Mouse (Mus musculus) gastrocnemius, adult 2 months (tissue): ENCODE measurements around the gene Tmem207. TPM values are rescaled to one million over a fixed set of nuclear protein-coding genes. Genes with fewer than 3 reads are reported as not detected.

Source experiments
- DNase-seq: peaks from one replicate; pipeline ENCODE4 v3.0.0; 2022
- H3K27ac ChIP-seq: fragments of 200-600 bp; 2 replicates; pipeline ENCODE4 v1.8.1; 2022; ENCODE audit warnings: mild to moderate bottlenecking
- H3K4me3 ChIP-seq: fragments of 200-600 bp; 2 replicates; pipeline ENCODE4 v1.8.1; 2022; ENCODE audit warnings: mild to moderate bottlenecking, moderate library complexity
- CTCF ChIP-seq: fragments of 200-600 bp; IDR thresholded peaks from 2 replicates; pipeline ENCODE4 v1.8.1; 2022; ENCODE audit warnings: antibody characterized with exemption, mild to moderate bottlenecking, moderate library complexity
- intact Hi-C: fragments of 180-260 bp; cut with DNase I; formaldehyde crosslinking; loops from one replicate; pipeline ENCODE4 v1.15.1; 2025
- long read RNA-seq, 2 experiments: library from polyadenylated mRNA; stranded (forward); transcript quantifications; one replicate each; pipeline ENCODE4 v2.0.0; 2021
- total RNA-seq, 2 experiments: library from RNA; stranded (reverse); gene quantifications; 2 replicates each; pipeline ENCODE4 v1.2.3; 2021

Tmem207 gene
- total RNA-seq = not detected
- long read RNA-seq, experiment 1 = 0 reads
- long read RNA-seq, experiment 2 = 0 reads

DNA sequence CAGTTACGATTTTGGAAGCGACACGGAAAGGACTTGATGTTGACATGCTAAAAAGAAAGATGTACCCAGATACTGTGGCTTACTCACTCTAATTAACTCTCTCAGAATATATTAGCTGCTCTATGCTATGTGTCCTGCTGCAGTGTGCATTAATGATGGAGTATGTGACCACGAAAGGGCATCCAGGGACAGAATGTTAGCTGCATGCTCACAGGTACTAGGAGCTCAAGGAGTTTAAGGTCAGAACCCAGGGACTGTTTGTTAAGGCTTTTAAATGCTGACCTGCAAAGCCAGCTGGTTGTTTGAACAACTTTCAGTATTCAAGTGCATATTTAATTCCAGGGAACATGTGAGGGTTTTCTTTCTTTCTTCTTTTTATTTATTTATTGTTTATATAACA lies at the start of gene Tmem207:
Gene Tmem207 (minus strand): TSS at position 101 of the 400 bp plus-strand sequence.
- no peak within 1 kb of the TSS for H3K27ac ChIP-seq
- intact Hi-C loops = no loop called here
- no peak within 1 kb of the TSS for H3K4me3 ChIP-seq
- no peak for DNase-seq
- no peak for TF ChIP-seq CTCF

DNA sequence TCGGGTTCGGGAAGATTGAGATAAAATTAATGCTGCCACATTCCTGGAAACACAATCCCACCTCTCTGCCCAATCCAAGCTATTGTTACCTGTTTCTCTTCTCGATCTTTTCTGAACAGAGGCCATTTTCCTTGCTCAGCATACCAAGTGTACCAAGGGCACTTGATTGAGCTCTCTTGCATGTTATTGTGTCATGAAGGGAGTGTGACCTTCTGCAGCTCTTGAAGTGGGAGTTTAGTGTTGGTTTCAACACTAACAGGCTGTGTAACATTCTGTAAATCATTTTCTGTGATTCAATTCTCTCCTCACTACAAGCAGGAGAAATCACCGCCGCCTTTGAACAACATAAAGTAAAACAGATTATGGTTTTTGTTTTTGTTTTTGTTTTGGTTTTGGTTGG lies 47.6 kb upstream of the Tmem207 start:
- Histone ChIP-seq H3K4me3 (no peak overlapping the region), H3K27ac (no peak overlapping the region)
- intact Hi-C loops = no loop called here
- no peak for TF ChIP-seq CTCF
- DNase-seq = no peak

DNA sequence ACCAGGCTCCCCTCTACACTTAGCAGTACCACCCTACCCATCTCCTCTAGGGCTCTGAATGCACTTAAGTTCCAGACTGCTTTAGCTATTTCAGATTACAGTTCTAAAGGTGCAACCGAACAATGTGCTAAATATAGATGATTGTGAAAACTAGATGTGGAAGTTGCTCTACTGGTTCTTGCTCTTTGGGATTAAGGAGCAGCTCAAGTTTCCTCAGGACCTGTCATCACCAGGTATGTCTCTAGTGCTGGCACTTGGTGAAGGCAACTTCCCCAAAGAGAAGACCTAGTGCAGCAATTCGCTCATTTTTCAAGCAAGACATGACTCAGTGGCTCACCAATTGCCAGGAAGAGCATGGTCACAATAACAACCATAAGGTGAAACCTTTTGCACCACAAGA lies 45.3 kb upstream of the Tmem207 start:
- intact Hi-C loops = no loop called here
- Histone ChIP-seq H3K4me3 (no peak overlapping the region), H3K27ac (no peak overlapping the region)
- TF ChIP-seq CTCF = no peak
- DNase-seq = no peak

DNA sequence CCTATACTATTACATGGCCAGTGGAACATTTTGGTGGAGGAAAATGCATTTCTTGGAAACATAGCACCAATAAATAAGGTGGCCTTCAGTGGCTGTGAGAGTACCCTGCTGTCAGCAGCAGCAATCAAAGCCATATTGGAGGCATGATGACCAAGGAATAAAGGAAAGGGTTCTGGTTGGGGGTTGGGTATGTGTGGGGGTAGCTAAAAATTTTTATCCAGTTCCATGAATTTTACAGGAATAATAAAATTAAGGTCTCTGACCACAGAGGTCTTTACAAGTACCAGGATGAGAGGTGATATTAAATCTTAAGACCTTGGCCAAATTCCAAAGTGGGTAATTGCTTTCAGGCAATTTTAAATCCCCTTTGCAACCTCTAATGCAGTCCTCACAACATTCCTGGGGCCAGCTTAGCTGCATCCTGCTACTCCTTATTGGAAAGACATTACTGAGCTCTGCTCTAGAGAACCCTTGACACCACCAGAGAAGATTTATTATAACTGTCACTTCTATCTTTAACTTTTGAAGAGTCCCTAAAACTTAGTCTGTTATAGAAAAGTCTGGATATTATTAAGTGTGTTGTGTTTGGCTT lies 42.9 kb upstream of the Tmem207 start:
- intact Hi-C loops = no loop called here
- no peak for DNase-seq
- Histone ChIP-seq H3K4me3 (no peak overlapping the region), H3K27ac (no peak overlapping the region)
- no peak for TF ChIP-seq CTCF

DNA sequence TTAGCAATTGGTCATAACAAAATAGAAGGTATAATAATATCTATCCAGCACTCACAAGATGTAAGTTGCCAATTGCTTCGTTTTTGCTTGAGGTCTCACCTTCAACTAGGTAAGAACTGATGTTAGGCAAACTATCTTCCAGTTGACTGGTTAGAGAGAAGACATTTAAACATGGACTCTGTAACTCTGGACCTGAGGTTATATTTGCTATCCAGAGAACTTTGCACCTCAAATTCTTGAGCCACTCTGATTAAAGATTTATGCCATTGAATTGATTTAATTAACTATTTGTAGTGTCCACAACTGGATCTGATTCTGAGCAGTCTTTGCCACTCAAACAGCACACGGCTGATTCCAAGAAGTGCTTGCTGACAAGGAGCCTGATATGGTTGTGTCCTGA lies 36.2 kb upstream of the Tmem207 start:
- Histone ChIP-seq H3K4me3 (no peak overlapping the region), H3K27ac (no peak overlapping the region)
- intact Hi-C loops = no loop called here
- DNase-seq = no peak
- TF ChIP-seq CTCF = no peak

DNA sequence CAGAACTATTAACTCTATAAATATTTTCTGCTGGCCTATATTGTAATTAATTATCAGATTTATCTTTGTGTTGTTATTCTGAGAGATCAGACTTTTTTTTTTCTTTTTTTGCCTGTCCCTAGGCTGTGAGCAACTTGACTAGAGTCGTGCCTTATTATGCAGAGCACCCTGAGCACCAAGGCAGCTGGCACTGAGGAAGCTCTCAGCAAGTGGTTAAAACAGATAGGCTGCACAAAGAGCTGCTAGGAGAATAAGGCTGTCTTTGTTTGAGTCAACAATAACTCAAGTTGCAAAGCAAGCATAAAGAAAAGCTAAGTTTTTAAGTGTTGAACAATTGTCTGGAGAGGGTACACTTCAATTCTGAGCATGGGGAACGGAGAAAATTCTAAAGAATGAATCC lies 35.2 kb upstream of the Tmem207 start:
- intact Hi-C loops = no loop called here
- TF ChIP-seq CTCF = no peak
- Histone ChIP-seq H3K4me3 (no peak overlapping the region), H3K27ac (no peak overlapping the region)
- DNase-seq = no peak

DNA sequence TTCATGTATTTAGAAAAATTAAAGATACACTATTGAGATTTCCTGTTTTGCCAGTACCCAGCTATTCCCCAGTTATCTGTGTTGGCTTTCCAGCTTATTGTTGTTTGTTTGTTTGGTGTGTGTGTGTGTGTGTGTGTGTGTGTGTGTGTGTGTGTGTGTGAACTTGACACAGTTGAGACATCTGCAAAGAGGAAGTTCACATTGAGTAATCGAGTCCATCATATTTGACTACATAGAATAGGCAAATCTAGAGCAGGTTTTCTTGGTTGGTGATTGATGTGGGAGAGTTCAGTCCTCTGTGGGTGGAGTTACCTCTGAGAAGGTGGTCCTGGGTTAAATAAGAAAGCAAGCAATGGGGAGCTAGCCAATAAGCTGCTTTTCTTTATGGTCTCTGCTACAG lies 32.2 kb upstream of the Tmem207 start:
- no peak overlapping the region for H3K27ac ChIP-seq
- H3K4me3 ChIP-seq = no peak overlapping the region
- DNase-seq = no peak
- intact Hi-C loops = no loop called here
- no peak for TF ChIP-seq CTCF

DNA sequence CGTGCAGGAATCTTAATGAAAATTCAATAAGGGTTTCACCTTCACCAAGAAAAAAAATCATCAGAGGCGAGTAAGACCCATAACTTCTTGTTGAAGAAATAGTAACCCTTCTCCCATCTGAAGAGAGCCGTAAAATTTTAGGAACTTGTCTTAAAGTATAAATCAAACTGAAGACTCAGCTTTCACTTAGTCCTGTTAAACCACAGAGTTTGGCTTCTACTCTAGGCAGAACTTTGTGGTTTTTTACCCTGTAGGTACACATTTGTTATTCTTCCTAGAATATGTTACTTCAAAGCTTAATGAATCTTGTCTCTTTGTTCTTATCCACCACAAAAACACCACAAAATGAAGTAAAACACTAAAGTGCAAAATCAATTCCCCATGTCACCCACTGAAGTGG lies 25.7 kb upstream of the Tmem207 start:
- no peak overlapping the region for H3K4me3 ChIP-seq
- intact Hi-C loops = no loop called here
- TF ChIP-seq CTCF = no peak
- DNase-seq = no peak
- H3K27ac ChIP-seq = no peak overlapping the region

DNA sequence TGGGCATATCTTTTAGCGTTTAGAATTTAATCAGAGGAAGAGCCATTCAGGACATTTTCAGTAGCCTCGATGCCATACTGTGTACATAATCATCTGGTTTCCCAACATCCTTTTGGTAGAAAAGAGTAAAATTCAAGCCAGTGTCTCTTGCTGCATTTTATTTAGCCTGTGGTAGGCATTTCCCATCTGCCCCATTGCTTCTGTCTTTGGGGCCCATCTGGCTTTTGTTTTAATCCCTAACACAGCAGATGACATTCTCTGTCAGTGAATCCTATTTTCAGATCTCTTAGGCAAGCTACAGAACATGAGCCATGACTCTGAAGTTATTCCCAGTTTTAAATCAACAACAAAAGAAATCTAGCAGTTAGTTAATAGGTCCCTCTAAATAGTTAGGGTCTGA lies 22.7 kb upstream of the Tmem207 start:
- TF ChIP-seq CTCF = no peak
- H3K4me3 ChIP-seq = no peak overlapping the region
- intact Hi-C loops = no loop called here
- no peak overlapping the region for H3K27ac ChIP-seq
- no peak for DNase-seq

DNA sequence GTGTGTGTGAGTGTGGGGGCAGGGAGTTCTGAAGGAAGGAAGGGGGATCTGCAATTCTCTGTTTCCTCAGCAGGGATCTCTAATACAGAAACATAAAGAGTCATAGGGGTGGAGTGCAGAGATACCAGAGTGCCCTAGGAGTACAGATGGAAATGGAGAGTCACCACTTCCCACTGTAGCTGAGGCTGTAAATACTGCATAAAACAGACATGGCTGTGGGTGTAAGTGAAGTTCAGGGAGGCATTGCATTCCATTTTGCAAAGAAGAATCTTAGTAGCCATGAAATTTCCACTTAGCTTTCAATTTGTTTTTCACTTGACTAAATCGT lies 20.3 kb upstream of the Tmem207 start:
- Histone ChIP-seq H3K27ac (no peak overlapping the region), H3K4me3 (no peak overlapping the region)
- no peak for DNase-seq
- TF ChIP-seq CTCF = no peak
- intact Hi-C loops = no loop called here

DNA sequence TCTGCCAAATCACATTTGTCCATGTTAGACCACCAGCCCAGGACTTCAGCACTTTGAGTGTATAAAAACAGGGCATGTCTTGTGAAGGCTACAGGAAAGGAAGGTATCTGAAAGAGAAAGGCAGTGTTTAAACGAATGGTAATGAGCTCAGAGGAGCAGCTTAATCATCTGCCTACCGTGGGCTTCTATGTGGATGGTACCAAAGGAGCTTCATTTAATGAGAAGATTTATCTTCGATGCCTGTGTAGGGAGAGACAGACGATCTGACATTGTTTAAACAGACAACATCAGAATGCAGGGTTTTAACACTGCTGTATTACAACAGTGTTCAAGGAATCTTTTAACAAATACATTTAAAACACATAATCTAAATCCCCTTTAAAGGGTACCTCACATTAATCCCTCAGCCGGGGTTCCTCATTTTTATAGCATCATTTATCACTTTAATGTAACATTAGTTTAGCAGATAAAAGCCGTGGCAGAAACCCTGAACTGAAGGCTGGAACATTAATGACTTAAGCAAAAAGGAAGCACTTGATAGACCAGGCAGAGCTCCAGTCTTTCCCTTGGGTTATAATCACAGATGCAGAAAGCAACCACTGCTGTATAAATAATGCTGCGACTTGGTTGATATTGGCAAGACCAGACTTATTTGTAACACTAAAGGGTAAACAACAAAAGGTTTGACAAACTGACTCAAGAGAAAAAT lies 19.8 kb upstream of the Tmem207 start:
- no peak overlapping the region for H3K27ac ChIP-seq
- TF ChIP-seq CTCF = no peak
- intact Hi-C loops = no loop called here
- no peak for DNase-seq
- H3K4me3 ChIP-seq = no peak overlapping the region

DNA sequence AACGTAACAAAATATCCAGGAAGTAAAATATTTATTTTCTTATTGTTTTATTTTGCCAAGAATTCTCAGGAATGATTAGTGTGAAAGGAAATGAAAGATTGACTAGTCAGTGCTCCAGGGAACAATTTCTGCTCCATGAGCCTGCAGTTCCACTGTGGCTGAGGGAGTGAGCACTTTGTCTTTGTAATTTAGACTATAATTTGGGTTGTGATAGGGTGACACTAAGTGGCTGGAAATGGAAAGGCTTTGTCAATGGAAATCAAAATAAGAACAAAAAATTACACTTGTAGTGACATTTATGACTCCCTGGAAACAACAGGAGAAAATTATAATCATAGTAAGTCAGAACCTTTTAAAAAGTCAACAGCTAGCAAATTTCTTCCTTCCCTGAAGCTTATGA lies 5.7 kb upstream of the Tmem207 start:
- H3K27ac ChIP-seq = no peak overlapping the region
- H3K4me3 ChIP-seq = no peak overlapping the region
- no peak for TF ChIP-seq CTCF
- no peak for DNase-seq
- intact Hi-C loops = no loop called here

DNA sequence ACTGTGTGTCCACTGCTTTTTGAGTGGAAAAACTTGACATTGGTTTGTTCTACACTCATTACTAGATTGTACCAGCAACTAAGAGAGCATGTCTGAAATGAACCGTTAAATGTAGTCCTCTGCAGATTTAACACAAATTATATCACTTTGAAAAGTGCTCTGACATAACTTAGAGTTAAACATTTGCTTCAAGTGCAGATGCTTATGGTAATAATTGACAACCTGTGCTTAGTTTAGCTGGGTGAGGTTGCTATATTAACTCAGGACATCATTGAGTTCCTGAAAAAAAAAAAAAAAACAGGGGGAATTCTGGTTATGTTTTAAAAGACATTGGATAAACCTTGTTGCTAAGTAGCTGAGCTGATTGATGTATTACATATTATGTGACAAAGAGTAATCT lies 3.9 kb upstream of the Tmem207 start:
- H3K27ac ChIP-seq = no peak overlapping the region

More for the DNA sequence above, 3.9 kb upstream of the Tmem207 start:
- no peak for TF ChIP-seq CTCF
- DNase-seq = no peak
- intact Hi-C loops = no loop called here
- H3K4me3 ChIP-seq = no peak overlapping the region
